Mouse (Mus musculus) left cerebral cortex, postnatal 36 days (tissue): Measurements from ENCODE around the gene Thyn1. TPM values are rescaled to one million over a fixed set of nuclear protein-coding genes. Genes with fewer than 3 reads are reported as not detected.

Experiments
- DNase-seq, 2 experiments: peaks; one replicate each; pipeline ENCODE4 v3.0.0; 2021 to 2022; ENCODE audit warnings: low spot score in 2 of 2, mixed read lengths in 1 of 2
- intact Hi-C: fragments of 180-260 bp; cut with DNase I; formaldehyde crosslinking; loops from one replicate; pipeline ENCODE4 v1.15.1; 2025
- total RNA-seq, 2 experiments: library from RNA; stranded (reverse); gene quantifications; 2 replicates each; pipeline ENCODE4 v1.2.3; 2021

The Thyn1 gene
- total RNA-seq, 2 experiments from 2014 or later, result 62.4 to 63.4 TPM

GRCm38 (mm10) chr9:27029022-27029827 lies 29.7 kb downstream of the Thyn1 start:
- intact Hi-C loops, result no loop called here
- peak; percentile 61 to 68 for DNase-seq

- peak; percentile 94 to 95 for DNase-seq
- intact Hi-C loops, result no loop called here
Observed at GRCm38 (mm10) chr9:27029828-27030762, 30.6 kb downstream of the Thyn1 start, which contains the start of the genes Vps26b and Ncapd3. TSS of gene Vps26b (minus strand) at chr9:27030065. TSS of gene Ncapd3 (plus strand) at chr9:27030175.

GRCm38 (mm10) chr9:27030763-27031100 lies 31.2 kb downstream of the Thyn1 start:
- no peak for DNase-seq
- intact Hi-C loops, result no loop called here

- no peak for DNase-seq
- intact Hi-C loops, result no loop called here
Observed at GRCm38 (mm10) chr9:27043892-27044291, 44.4 kb downstream of the Thyn1 start.

- DNase-seq, result no peak
- intact Hi-C loops, result no loop called here
Observed at GRCm38 (mm10) chr9:27049492-27049891, 50.0 kb downstream of the Thyn1 start.

Other genes with a start within 250 kb of the Thyn1 start
- gene Glb1l2, start 193.2 kb upstream of the Thyn1 start, total RNA-seq, result under 1 TPM; 0.22 to 0.36 TPM
- gene Glb1l3, start 138.8 kb upstream of the Thyn1 start, total RNA-seq, result not detected
- not detected for gene Gm1110, start 76.6 kb upstream of the Thyn1 start, total RNA-seq
- gene Acad8, start 144 bp upstream of the Thyn1 start, total RNA-seq, result 10 to 100 TPM; 29.5 to 36.3 TPM
- 100 to 1,000 TPM in 1 of 2 experiments, 10 to 100 TPM in 1; 94.4 to 105 TPM for gene Vps26b, start 30.4 kb downstream of the Thyn1 start, total RNA-seq
- gene Ncapd3, start 30.5 kb downstream of the Thyn1 start, total RNA-seq, result 10 to 100 TPM; 18.6 to 21.5 TPM
- gene Jam3, start 155.7 kb downstream of the Thyn1 start, total RNA-seq, result 10 to 100 TPM; 34.6 to 38.7 TPM